Mouse (Mus musculus) frontal cortex, postnatal 25 days (tissue): Measurements from ENCODE around the gene Kat6b.

Source experiments
- DNase-seq, 2 experiments: peaks; one replicate each; pipeline ENCODE4 v3.0.0; 2022; ENCODE audit warnings: low spot score in 2 of 2

Kat6b gene

DNA sequence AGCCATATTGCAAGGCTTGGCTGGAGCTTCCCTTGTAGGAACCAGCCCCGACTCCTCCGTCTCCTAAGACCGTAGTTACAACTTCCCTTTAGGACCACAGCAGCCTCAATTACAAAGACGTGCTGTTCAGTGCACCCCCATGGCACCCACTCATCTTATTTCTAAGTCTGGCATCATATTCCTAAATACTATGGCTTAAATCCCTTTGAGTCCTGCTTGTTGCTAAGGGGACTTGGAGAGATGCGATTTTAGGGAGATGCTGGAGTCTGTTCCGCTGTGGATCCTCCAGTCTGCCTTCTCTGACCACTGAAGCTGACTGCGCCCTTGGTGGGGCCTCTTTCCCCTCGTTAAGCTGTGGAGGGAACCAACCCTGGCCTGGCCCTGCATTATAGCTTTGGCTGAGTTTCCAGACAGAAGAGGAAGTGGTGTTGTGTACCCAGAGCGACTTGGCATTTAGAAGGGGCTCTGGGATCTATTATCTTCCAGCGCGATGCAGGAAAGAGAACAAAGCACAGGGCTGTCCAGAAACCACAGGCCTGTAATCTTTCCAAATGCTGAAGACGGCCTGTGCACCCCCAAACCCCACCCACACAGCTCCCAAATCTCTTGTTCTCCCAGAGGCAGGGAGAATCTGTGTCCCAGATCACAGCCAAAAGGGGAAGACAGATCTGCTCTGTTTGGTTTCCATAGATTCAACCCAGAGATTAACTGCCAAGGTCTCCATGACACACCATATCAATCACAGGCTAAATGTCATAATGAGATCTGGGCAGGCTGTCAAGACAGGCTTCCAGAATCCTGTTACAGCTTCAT lies 225.7 kb downstream of the Kat6b start:
- DNase-seq = peak in 1 of 2 experiments; percentile 38

DNA sequence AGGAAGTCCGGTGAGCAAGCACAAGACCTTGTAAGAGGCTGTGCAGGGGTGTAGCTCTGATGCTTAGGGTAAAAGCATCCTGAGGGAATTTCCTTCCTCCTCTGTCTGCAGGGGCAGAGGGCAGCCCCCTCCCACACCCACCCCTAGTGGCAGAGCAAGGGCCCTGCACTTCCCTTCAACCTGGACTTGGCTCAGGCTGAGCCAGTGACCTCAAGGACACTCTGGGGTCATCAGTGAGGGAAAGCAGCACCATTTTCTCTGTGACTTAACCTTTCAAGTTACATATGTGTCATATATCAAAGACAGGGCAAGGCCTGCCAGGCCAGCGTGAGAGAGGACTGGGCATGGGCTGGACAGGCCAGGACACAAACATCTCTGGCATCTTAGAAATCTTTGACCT lies 228.3 kb downstream of the Kat6b start:
- no peak for DNase-seq

DNA sequence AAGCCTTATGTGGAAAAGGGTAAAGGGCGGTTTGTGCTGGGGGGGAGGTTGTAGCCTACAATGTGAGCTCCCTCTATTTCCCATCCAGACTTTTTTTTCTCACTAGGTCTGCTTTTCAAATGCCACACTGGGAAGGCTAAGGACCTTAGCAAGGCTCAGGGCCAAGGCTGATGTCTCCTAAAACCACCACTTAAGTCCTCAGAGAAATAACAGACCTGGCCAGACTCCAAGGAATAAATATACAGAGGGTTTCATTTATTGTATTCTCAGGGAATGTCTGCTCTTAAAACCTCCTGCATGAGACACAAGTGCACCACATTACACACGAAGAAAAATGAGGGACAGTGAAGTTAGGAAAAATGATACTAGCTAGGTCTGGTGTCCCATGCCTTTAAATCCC lies 230.0 kb downstream of the Kat6b start:
- DNase-seq = no peak

DNA sequence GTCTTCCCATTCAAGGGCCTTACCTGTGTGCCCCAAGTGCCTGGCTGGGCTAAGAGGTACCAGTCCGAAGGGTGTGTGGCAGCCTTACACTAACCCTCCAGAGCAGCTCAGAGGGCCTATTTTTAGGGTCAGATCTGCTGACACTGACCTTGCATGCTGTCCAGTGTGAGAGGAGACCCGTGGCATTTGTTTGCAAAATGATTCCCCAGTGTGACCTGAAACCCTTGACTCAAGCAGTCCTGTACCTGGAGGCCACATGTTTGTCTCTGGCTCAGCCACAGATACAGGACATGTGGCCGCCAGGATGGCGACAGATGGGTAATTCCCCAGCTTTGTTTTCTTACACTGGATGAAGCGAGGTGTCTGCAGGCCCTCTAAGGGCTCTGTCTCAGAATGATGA lies 233.3 kb downstream of the Kat6b start, which contains the start of gene Dupd1:
Gene Dupd1, minus strand, starts transcription at position 91 of the 400 bp plus-strand sequence.
- DNase-seq = no peak

DNA sequence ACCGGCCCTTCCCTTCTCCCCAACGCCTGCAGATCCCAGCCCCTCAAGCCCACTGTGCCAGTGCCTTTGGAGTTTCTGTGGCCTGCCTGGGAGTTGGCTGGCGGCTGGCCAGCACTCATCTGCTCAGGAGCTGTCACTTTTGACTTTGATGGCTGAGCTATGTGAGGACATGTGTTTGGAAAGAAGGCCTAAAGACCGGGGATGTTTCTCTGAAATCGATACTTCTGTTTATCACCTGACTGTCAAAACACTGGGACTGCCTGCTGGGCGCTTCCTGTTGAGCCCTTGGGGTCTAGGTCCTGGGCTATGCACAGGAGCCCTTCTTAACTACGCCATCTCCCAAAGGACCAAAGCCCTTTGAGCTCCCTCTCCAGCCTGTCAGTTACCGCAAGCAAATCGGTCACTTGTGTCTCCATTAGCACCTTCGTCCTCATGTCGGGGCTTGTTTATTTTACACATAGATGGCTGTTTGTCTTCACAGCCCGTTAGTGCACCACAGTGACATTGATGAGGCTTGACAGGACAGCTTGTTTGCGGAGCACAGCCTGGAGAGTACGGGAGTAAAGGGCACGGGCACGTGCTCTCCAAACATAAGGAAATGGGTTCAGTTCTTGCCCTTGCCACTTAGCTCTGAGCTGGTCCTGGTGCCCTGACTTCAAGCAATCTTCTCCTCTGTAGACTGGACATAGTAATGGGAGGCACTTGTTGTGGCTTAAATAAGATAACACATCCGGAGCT lies 238.6 kb downstream of the Kat6b start:
- DNase-seq = no peak

DNA sequence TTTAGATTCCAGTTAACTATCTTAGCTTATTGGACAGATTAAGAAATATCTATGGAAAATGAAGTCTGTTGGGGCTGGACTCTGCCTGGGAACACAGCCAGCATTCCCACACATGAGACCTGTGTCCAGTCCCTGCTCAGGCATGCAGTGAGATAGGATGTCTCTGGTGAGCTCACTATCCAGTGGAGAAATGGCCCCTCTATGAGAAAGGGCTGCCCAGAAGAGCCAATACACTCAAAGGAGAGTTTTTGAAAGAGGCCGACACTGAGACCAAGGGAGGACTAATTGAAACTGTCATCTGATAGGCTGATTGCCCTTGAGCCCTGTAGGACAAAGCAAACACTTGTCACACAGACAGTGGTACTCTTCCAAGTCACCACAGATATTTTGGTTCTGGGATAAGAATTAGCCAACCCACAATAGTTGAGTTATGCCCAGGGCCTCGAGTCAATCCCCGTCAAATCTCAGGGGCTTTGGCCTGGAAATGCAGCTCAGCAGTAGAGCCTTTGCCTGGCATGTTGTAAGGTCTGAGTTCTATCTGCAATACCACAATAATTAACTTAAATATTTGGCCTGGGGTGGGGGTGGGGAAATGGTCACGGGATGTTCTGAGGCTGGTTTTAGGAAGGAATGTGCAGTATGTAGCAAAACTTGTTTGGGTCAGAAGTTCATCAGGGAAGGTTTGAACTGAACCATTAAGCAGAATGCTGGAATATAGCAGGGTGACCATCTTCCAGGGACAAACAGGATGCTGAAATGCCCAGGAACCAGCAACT lies 239.4 kb downstream of the Kat6b start:
- no peak for DNase-seq
